Mouse (Mus musculus) c-Kit-positive CD71-negative TER-119-negative erythroid progenitor cells, embryonic 14.5 days (primary cell): ENCODE data around the gene Car2.

Source experiments
- DNase-seq: peaks from one replicate; pipeline ENCODE4 v3.0.0-alpha.2; 2013; ENCODE audit warnings: low read depth

The Car2 gene

GRCm38 (mm10) chr3:14879293-14879692 is 6.8 kb upstream of the Car2 start:
- no peak for DNase-seq

GRCm38 (mm10) chr3:14880277-14880676 is 5.8 kb upstream of the Car2 start:
- no peak for DNase-seq

GRCm38 (mm10) chr3:14882005-14882404 is 4.1 kb upstream of the Car2 start:
- DNase-seq, result no peak

- DNase-seq, result no peak
Observed at GRCm38 (mm10) chr3:14882756-14883155, 3.3 kb upstream of the Car2 start.

- DNase-seq, result no peak
Observed at GRCm38 (mm10) chr3:14884826-14885225, 1.2 kb upstream of the Car2 start.

- no peak for DNase-seq
Observed at GRCm38 (mm10) chr3:14887134-14887666, 1.1 kb downstream of the Car2 start.

- no peak for DNase-seq
Observed at GRCm38 (mm10) chr3:14887686-14888295, 1.7 kb downstream of the Car2 start.

- DNase-seq, result no peak
Observed at GRCm38 (mm10) chr3:14888549-14888948, 2.5 kb downstream of the Car2 start.

GRCm38 (mm10) chr3:14889085-14889484 is 3.0 kb downstream of the Car2 start:
- DNase-seq, result no peak

GRCm38 (mm10) chr3:14889716-14890409 is 3.8 kb downstream of the Car2 start:
- no peak for DNase-seq

GRCm38 (mm10) chr3:14892991-14893390 is 6.9 kb downstream of the Car2 start:
- no peak for DNase-seq

GRCm38 (mm10) chr3:14893700-14894099 is 7.6 kb downstream of the Car2 start:
- no peak for DNase-seq

GRCm38 (mm10) chr3:14895333-14895732 is 9.3 kb downstream of the Car2 start:
- DNase-seq, result no peak

GRCm38 (mm10) chr3:14897770-14898169 is 11.7 kb downstream of the Car2 start:
- no peak for DNase-seq

GRCm38 (mm10) chr3:14903380-14903779 is 17.3 kb downstream of the Car2 start:
- DNase-seq, result no peak

- DNase-seq, result no peak
Observed at GRCm38 (mm10) chr3:14904165-14904564, 18.1 kb downstream of the Car2 start.

- DNase-seq, result no peak
Observed at GRCm38 (mm10) chr3:14907271-14907670, 21.2 kb downstream of the Car2 start.

GRCm38 (mm10) chr3:14911992-14912582 is 26.0 kb downstream of the Car2 start:
- no peak for DNase-seq

GRCm38 (mm10) chr3:14913774-14914173 is 27.7 kb downstream of the Car2 start:
- no peak for DNase-seq

GRCm38 (mm10) chr3:14915355-14915754 is 29.3 kb downstream of the Car2 start:
- no peak for DNase-seq

- no peak for DNase-seq
Observed at GRCm38 (mm10) chr3:14917261-14917660, 31.2 kb downstream of the Car2 start.

GRCm38 (mm10) chr3:14944706-14945105 is 58.6 kb downstream of the Car2 start:
- no peak for DNase-seq

- DNase-seq, result no peak
Observed at GRCm38 (mm10) chr3:14945627-14946026, 59.6 kb downstream of the Car2 start.
